Mouse (Mus musculus) testis, adult 2 months (tissue): Measurements from ENCODE around the gene Ptprd. TPM values are rescaled to one million over a fixed set of nuclear protein-coding genes. Genes with fewer than 3 reads are reported as not detected.

Experiments used
- H3K27ac ChIP-seq: fragments of 200-500 bp; 2 replicates; pipeline ENCODE4 v1.5.1; 2012; ENCODE audit warnings: low read depth, low read length; ENCODE audit not compliant: control insufficient read depth, insufficient read depth
- H3K27me3 ChIP-seq: fragments of 200-500 bp; 2 replicates; pipeline ENCODE4 v1.6.1; 2012; ENCODE audit warnings: mild to moderate bottlenecking, low read length, moderate library complexity; ENCODE audit not compliant: control insufficient read depth, insufficient read depth
- H3K36me3 ChIP-seq: fragments of 200-500 bp; 2 replicates; pipeline ENCODE4 v1.6.1; 2012; ENCODE audit warnings: mild to moderate bottlenecking, low read length; ENCODE audit not compliant: control insufficient read depth, insufficient read depth
- H3K4me1 ChIP-seq: fragments of 200-500 bp; 2 replicates; pipeline ENCODE4 v1.6.1; 2012; ENCODE audit warnings: low read length; ENCODE audit not compliant: control insufficient read depth, insufficient read depth
- H3K4me3 ChIP-seq: fragments of 200-500 bp; 2 replicates; pipeline ENCODE4 v1.5.1; 2012; ENCODE audit warnings: low read depth, mild to moderate bottlenecking, low read length, moderate library complexity, mixed read lengths; ENCODE audit not compliant: control insufficient read depth
- CTCF ChIP-seq: fragments of 200-500 bp; IDR thresholded peaks from 2 replicates; pipeline ENCODE4 v1.5.1; 2012; ENCODE audit warnings: low read depth, mild to moderate bottlenecking, inconsistent platforms, low read length, moderate library complexity; ENCODE audit not compliant: control insufficient read depth, insufficient read depth, insufficient replicate concordance
- POLR2A ChIP-seq: fragments of 200-500 bp; IDR thresholded peaks from 2 replicates; pipeline ENCODE4 v1.6.1; 2012; ENCODE audit warnings: low read depth, mild to moderate bottlenecking, inconsistent platforms, low read length, moderate library complexity; ENCODE audit not compliant: control insufficient read depth
- polyA plus RNA-seq: library from polyadenylated mRNA; depleted of rRNA; stranded (reverse); fragments of >200 nt; gene quantifications from 2 replicates; pipeline ENCODE4 v1.2.3, GENCODE M21; 2012

Ptprd gene
- polyA plus RNA-seq, 1 experiment = 3.4 TPM

GRCm38 (mm10) chr4:77241852-77242455, 969.8 kb downstream of the Ptprd start:
- H3K4me3 ChIP-seq = no peak overlapping the region
- no peak overlapping the region for H3K27ac ChIP-seq
- H3K4me1 ChIP-seq = no peaks in the 10 kb centered on the region
- no peaks in the 10 kb centered on the region for H3K36me3 ChIP-seq
- no peaks in the 10 kb centered on the region for H3K27me3 ChIP-seq
- no peak for TF ChIP-seq POLR2A
- TF ChIP-seq CTCF = no peak

- no peaks in the 10 kb centered on the region for H3K27me3 ChIP-seq
- no peaks in the 10 kb centered on the region for H3K36me3 ChIP-seq
- H3K27ac ChIP-seq = no peak overlapping the region
These were observed 973.6 kb downstream of the Ptprd start for GRCm38 (mm10) chr4:77238144-77238543.

GRCm38 (mm10) chr4:77233243-77233642, 978.5 kb downstream of the Ptprd start:
- H3K4me3 ChIP-seq = no peak overlapping the region
- H3K36me3 ChIP-seq = no peaks in the 10 kb centered on the region
- H3K4me1 ChIP-seq = no peaks in the 10 kb centered on the region
- no peaks in the 10 kb centered on the region for H3K27me3 ChIP-seq
- TF ChIP-seq CTCF = no peak
- TF ChIP-seq POLR2A = no peak
- H3K27ac ChIP-seq = no peak overlapping the region

More at GRCm38 (mm10) chr4:77238144-77238543, 973.6 kb downstream of the Ptprd start:
- Histone ChIP-seq H3K4me1 (no peaks in the 10 kb centered on the region), H3K4me3 (no peak overlapping the region)
- TF ChIP-seq POLR2A (no peak), CTCF (no peak)

- Histone ChIP-seq H3K27me3 (no peaks in the 10 kb centered on the region), H3K36me3 (no peaks in the 10 kb centered on the region), H3K27ac (no peak overlapping the region), H3K4me3 (no peak overlapping the region), H3K4me1 (no peaks in the 10 kb centered on the region)
- TF ChIP-seq POLR2A = no peak
- TF ChIP-seq CTCF = no peak
These were observed 1042.9 kb downstream of the Ptprd start for GRCm38 (mm10) chr4:77168866-77169265.

- Histone ChIP-seq H3K4me1 (no peaks in the 10 kb centered on the region), H3K27ac (no peak overlapping the region), H3K27me3 (no peaks in the 10 kb centered on the region), H3K36me3 (no peaks in the 10 kb centered on the region), H3K4me3 (no peak overlapping the region)
- no peak for TF ChIP-seq POLR2A
- TF ChIP-seq CTCF = no peak
These were observed 1054.2 kb downstream of the Ptprd start for GRCm38 (mm10) chr4:77157601-77158000.

- no peaks in the 10 kb centered on the region for H3K36me3 ChIP-seq
- no peak overlapping the region for H3K4me3 ChIP-seq
- TF ChIP-seq POLR2A = no peak
- no peak for TF ChIP-seq CTCF
- no peak overlapping the region for H3K27ac ChIP-seq
- H3K27me3 ChIP-seq = no peaks in the 10 kb centered on the region
- no peaks in the 10 kb centered on the region for H3K4me1 ChIP-seq
These were observed 1056.2 kb downstream of the Ptprd start for GRCm38 (mm10) chr4:77155561-77155960.

- H3K36me3 ChIP-seq = no peaks in the 10 kb centered on the region
- no peak overlapping the region for H3K4me3 ChIP-seq
- TF ChIP-seq CTCF (no peak), POLR2A (no peak)
- H3K27ac ChIP-seq = no peak overlapping the region
- H3K4me1 ChIP-seq = no peaks in the 10 kb centered on the region
- H3K27me3 ChIP-seq = no peaks in the 10 kb centered on the region
These were observed 1056.7 kb downstream of the Ptprd start for GRCm38 (mm10) chr4:77155037-77155436.

GRCm38 (mm10) chr4:77124852-77125251, 1086.9 kb downstream of the Ptprd start:
- no peak overlapping the region for H3K27ac ChIP-seq
- H3K4me3 ChIP-seq = no peak overlapping the region
- TF ChIP-seq CTCF = no peak
- no peak for TF ChIP-seq POLR2A
- no peaks in the 10 kb centered on the region for H3K36me3 ChIP-seq
- H3K27me3 ChIP-seq = no peaks in the 10 kb centered on the region
- H3K4me1 ChIP-seq = no peaks in the 10 kb centered on the region
